Mouse (Mus musculus) MN1 (cell line): ENCODE measurements around the gene Fam168b.

Experiments used
- DNase-seq: peaks from one replicate; pipeline ENCODE4 v3.0.0-alpha.2; 2016; ENCODE audit warnings: low spot score

Fam168b gene

GRCm38 (mm10) chr1:34812407-34813247, 30.2 kb downstream of the Fam168b start:
- no peak for DNase-seq

GRCm38 (mm10) chr1:34811581-34811980, 31.3 kb downstream of the Fam168b start:
- no peak for DNase-seq

- DNase-seq = no peak
Observed at GRCm38 (mm10) chr1:34811035-34811434, 31.8 kb downstream of the Fam168b start.

- no peak for DNase-seq
Observed at GRCm38 (mm10) chr1:34810293-34810692, 32.6 kb downstream of the Fam168b start.

- DNase-seq = no peak
Observed at GRCm38 (mm10) chr1:34808445-34808844, 34.4 kb downstream of the Fam168b start.

GRCm38 (mm10) chr1:34805931-34806520, 36.8 kb downstream of the Fam168b start:
- no peak for DNase-seq

- no peak for DNase-seq
Observed at GRCm38 (mm10) chr1:34804863-34805262, 38.0 kb downstream of the Fam168b start.

- peak; percentile 33 for DNase-seq
Observed at GRCm38 (mm10) chr1:34802290-34802642, 40.6 kb downstream of the Fam168b start.

GRCm38 (mm10) chr1:34801616-34802289, 41.1 kb downstream of the Fam168b start:
- DNase-seq = peak; percentile 77

- DNase-seq = no peak
Observed at GRCm38 (mm10) chr1:34799140-34799539, 43.7 kb downstream of the Fam168b start.

- no peak for DNase-seq
Observed at GRCm38 (mm10) chr1:34793304-34794300, 49.3 kb downstream of the Fam168b start.

GRCm38 (mm10) chr1:34783538-34784161, 59.2 kb downstream of the Fam168b start:
- DNase-seq = peak; percentile 14

GRCm38 (mm10) chr1:34775870-34776269, 67.0 kb downstream of the Fam168b start:
- no peak for DNase-seq

- no peak for DNase-seq
Observed at GRCm38 (mm10) chr1:34768875-34769274, 74.0 kb downstream of the Fam168b start.

- DNase-seq = no peak
Observed at GRCm38 (mm10) chr1:34767851-34768250, 75.0 kb downstream of the Fam168b start.

- no peak for DNase-seq
Observed at GRCm38 (mm10) chr1:34766899-34767298, 76.0 kb downstream of the Fam168b start.
